Mouse (Mus musculus): ENCODE measurements around the gene Accsl. TPM values are rescaled to one million over a fixed set of nuclear protein-coding genes. Genes with fewer than 3 reads are reported as not detected.

Accsl gene
- total RNA-seq (2021): under 1 TPM in 1 of 2 experiments, not detected in 1; 0.24 TPM

DNA sequence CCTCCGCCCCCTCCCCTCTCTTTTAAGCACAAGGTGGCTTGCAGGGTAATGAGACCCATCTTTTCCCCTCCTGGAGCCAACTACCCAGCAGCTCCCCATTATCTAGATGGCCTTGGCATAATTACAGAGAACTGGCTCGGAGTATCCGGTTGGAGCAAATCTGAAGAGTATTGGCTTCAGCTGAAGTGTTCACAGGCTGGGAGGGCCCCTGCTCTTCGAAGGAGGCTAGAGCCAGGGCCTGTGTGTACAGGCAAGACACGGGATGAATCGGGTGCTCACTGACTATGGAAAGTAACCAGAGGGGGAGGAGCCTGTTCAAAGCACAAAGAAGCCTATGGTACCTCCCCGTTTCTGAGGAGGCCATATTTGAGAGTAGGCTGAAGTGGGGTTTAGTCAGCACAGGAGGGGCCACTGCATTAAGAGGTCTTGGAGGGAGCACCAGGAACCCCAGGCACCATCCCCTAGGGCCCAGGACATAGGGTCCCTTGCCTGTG, at the start of gene Accsl:
TSS of gene Accsl (minus strand) at position 51 of the 494 bp plus-strand sequence.
- DNase-seq: no peak
- intact Hi-C loops (cut with DNase I): no loop called here

GRCm38 (mm10) chr2:93913552-93913951, 44.6 kb upstream of the Accsl start:
- no peak for DNase-seq
- intact Hi-C loops (cut with DNase I): no loop called here

DNA sequence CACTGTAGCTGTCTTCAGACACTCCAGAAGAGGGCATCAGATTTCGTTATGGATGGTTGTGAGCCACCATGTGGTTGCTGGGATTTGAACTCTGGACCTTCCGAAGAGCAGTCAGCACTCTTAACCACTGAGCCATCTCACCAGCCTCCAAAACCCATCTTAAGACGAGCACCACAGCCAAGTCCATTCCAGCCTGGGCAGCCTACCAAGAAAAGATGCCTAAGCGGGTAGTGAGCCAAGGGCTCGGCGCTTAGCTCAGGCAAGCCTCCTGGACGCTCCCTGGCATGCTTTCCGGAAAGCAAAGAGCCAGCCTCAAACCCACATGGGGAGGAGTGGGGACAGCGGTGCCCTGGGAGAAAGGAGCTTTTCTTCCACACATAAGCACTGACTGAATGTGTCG, 43.0 kb upstream of the Accsl start:
- intact Hi-C loops (cut with DNase I): no loop called here
- peak; percentile 28 to 31 for DNase-seq

DNA sequence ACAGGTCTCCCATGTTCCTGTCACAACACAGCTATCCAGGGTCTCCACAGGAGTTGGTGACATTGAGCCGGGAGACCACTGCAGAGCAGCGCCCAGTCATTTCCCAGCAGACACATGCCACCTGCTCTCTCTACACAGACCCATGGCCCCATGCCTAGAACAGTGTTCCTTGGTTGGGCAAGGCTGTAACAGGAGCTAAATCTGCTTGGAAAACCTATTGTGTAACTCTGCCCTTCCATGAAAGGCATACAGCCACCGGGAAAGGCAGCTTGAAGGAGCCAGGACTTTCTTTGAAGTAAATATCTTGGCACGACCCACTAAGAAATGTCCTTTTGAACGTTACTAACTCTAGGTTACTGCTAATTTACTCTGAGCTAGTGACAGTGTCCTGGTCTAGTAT, 40.8 kb upstream of the Accsl start:
- intact Hi-C loops (cut with DNase I): loop anchor here (2.0 kb wide), 1 partner anchor 45 kb away; no protein-coding TSS in a partner anchor
- no peak for DNase-seq

GRCm38 (mm10) chr2:93907519-93908294, 38.8 kb upstream of the Accsl start:
- peak; percentile 35 to 36 for DNase-seq
- intact Hi-C loops (cut with DNase I): loop anchor here (2.0 kb wide), 1 partner anchor 47 kb away; no protein-coding TSS in a partner anchor

DNA sequence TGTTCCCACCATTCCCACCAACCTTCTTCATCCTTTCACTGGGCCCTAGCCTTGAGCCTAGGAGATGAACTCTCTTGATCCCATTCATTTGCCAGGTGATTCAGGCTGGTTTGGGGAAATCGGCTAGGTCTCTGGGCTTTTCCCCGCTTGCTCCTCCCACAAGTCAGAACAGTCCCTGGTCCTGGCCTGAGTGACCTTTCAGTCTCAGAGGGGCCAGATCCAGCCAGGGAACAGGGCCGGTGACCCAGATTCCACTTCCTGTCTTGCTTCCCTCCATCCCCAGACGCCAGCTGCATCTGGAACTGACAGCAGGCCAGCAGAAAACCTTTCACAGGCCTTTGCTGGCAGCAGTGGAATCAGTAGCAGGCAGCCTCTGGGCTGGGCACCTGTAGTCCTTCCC, 37.4 kb upstream of the Accsl start:
- intact Hi-C loops (cut with DNase I): no loop called here
- peak; percentile 48 to 57 for DNase-seq

GRCm38 (mm10) chr2:93903415-93903814, 34.5 kb upstream of the Accsl start:
- intact Hi-C loops (cut with DNase I): no loop called here
- peak; percentile 42 to 51 for DNase-seq

GRCm38 (mm10) chr2:93902680-93903305, 33.8 kb upstream of the Accsl start:
- intact Hi-C loops (cut with DNase I): no loop called here
- no peak for DNase-seq

DNA sequence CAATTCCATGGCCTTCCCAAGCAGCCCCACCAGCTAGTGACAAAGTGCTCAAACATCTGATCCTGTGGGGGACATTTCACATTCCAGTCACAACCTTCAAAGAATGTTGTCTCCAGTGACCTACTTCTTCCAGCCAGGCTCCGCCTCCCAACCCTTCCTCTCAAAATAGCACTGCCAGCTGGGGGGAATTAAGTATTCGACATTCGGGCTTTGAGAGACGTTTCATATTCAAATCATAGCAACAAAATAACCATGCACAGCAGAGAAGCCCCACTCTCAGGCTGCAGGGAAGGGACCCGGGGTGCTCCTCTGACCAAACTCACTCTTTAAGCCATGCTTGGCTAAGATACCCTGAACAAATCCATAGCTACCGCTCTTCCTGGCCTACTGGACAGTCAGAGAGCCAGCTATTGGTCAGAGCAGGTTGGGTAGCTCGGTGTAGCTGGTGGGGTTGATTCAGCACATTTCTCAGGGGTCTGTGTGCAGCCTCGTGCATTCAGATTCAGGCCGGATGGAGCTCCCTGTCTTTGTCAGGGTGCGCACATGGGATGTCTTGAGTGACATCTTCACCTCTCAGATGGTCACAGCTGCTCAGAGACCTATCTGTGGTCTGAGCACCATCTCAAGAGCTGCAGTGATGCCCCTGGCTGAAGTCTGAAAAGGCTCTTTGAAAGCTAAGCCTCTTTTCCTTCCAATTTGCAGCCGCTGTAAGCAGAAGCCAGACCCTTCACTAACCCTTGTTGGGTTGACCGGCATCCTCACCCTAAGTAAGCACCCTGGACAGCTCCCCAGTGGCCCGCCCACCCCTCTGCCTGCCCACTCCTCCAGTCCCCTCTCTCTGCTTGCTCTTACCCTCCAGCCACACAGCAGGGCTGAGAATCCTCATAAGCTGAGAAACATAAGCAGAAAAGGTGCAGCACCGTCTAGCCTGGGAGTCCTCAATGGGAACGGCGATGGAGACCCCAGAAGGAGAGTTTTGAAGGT, 30.7 kb upstream of the Accsl start:
- DNase-seq: no peak
- intact Hi-C loops (cut with DNase I): no loop called here

DNA sequence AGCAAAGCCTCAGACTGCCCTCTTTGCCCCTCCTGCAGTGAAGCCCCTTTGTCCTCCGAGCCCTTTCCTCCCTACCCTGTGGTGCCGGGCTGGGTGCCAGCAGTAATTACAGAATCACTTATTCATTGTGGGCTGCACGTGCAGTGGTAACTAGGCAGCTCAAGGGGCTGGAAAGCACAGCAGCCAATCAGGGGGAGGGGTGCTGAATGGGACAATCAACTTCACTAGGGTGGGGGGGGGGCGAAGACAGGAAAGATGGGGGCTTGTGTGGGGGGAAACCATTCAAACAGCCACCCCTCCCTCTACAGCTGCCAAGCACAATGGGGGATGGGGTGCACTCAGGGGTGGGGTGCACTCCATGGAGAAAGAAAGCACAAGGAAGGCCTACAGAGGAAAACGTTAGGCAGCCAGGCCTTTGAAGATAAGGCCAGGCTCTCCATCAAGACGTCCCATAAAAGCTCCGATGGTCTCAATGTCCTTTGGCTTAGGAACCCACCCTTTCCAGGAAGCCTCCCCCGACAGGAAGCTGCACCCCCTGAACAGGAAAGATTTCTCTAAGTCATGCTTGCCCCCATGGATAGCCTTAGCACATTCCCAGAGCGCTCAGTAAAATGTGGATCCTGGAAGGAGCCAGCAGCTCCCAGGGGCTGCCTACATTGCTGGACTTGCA, 22.8 kb upstream of the Accsl start:
- intact Hi-C loops (cut with DNase I): no loop called here
- DNase-seq: peak; percentile 42 to 56

- intact Hi-C loops (cut with DNase I): no loop called here
- no peak for DNase-seq
Measured at GRCm38 (mm10) chr2:93890143-93890542, 21.2 kb upstream of the Accsl start.

GRCm38 (mm10) chr2:93889071-93889470, 20.1 kb upstream of the Accsl start:
- intact Hi-C loops (cut with DNase I): no loop called here
- DNase-seq: no peak

GRCm38 (mm10) chr2:93888366-93888765, 19.4 kb upstream of the Accsl start:
- DNase-seq: no peak
- intact Hi-C loops (cut with DNase I): no loop called here

DNA sequence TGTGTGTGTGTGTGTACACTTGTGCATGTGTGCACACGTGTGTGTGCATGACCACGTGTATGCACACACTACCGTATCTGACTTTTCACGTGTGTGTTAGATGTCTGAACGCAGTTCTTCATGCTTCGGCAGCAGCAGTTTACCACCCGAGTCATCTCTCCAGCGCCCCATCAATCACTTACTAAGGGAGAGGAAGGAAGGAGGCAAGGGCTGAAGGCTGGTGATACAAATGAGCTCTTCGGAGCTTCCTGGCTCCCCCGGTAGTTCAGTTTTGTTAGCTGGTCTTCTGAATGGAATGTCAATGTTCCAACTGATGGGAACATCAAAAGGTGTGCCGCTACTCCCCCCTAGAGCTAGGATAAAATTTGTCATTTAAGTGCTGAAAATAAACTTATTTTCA, 18.3 kb upstream of the Accsl start:
- DNase-seq: no peak
- intact Hi-C loops (cut with DNase I): no loop called here

DNA sequence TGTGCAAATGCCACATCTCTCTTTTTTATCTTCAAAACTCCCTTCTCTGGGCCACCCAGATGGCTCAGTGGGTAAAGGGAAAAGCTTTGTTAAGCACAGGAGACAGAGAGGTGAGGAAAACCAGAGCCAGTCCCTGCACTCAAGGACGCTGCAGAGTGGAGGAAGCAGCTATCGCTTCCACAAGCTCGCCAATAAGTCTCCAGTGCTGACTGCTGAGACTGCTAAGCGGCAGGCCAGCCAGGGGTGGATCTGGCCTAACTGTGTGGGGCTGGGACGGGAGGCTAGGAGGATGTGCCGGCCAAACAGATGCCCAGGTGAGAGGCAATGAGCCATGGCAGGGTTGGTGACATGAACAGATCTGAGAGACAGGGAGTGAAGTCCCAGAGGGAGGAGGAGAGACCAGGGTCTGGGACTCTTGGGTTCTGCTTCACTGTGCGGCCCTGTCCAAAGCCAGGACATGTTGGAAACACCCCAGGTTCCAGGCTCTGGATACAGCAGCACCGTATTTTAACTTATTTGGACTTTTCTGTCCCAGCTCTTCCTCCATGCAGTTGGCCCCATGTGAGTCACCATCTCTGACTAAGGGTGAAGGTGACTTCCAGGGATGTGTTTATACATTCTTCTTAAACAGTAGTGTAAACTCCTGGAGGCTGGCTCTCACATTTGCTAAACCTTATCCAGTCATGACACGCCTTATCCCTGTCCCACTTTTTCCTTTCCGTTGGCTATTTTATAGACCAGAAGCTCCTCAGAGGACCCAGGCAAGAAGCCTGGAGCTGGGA, 17.2 kb upstream of the Accsl start:
- DNase-seq: no peak
- intact Hi-C loops (cut with DNase I): no loop called here

DNA sequence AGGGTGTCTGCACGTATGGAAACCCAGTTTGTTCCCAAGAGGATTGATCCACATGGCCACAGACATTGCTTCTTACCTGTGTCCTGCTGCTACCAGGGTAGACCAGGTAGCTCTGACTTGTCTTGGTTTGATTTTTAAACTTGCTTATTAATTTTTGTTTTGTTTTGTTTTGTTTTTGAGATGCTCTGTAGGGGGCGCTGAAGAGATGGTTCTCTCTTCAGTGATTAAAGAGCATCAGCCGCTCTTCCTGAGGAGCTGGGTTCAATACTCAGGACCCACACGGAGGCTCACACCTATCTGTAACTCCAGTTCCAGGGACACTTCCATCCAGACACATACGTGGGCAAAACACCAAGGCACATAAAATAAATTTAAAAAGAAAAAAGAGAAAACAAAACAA, 14.1 kb upstream of the Accsl start:
- no peak for DNase-seq
- intact Hi-C loops (cut with DNase I): no loop called here

GRCm38 (mm10) chr2:93881640-93882367, 12.8 kb upstream of the Accsl start:
- no peak for DNase-seq
- intact Hi-C loops (cut with DNase I): no loop called here

- intact Hi-C loops (cut with DNase I): no loop called here
- DNase-seq: no peak
Measured at GRCm38 (mm10) chr2:93880981-93881380, 12.0 kb upstream of the Accsl start.

- DNase-seq: no peak
- intact Hi-C loops (cut with DNase I): no loop called here
Measured at GRCm38 (mm10) chr2:93880450-93880849, 11.5 kb upstream of the Accsl start.

Data from heart, postnatal 10 days (tissue).